Mouse (Mus musculus) layer of hippocampus, adult 2 months (tissue): Measurements from ENCODE around the gene Il6st. TPM values are rescaled to one million over a fixed set of nuclear protein-coding genes. Genes with fewer than 3 reads are reported as not detected.
"Not testable (repeated sequence)": the region's sequence is repeated elsewhere in the genome, so short reads cannot be mapped to it uniquely, and the experiment has no call there.

Source experiments
- DNase-seq, 2 experiments: peaks; one replicate each; pipeline ENCODE4 v3.0.0; 2022; ENCODE audit warnings: low spot score in 2 of 2
- H3K27ac ChIP-seq: fragments of 200-600 bp; 2 replicates; pipeline ENCODE4 v1.8.1; 2022
- H3K4me3 ChIP-seq: fragments of 200-600 bp; 2 replicates; pipeline ENCODE4 v1.8.1; 2022; ENCODE audit warnings: mild to moderate bottlenecking
- CTCF ChIP-seq: fragments of 200-600 bp; conservative IDR thresholded peaks from 2 replicates; pipeline ENCODE4 v1.8.1; 2022; ENCODE audit warnings: antibody characterized with exemption, mild to moderate bottlenecking, moderate library complexity
- long read RNA-seq, 2 experiments: library from polyadenylated mRNA; stranded (forward); transcript quantifications; one replicate each; pipeline ENCODE4 v2.0.0; 2021; ENCODE audit warnings: borderline mapping rate in 2 of 2
- total RNA-seq, 2 experiments: library from RNA; stranded (reverse); gene quantifications; 2 replicates each; pipeline ENCODE4 v1.2.3; 2021

Gene Il6st
- 10 to 100 TPM; 73.0 to 76.5 TPM for total RNA-seq
- long read RNA-seq, experiment 1, full-length matches to known transcripts, result 22 of 31 reads
- long read RNA-seq, experiment 1, partial matches to known transcripts, result 2 of 31 reads
- long read RNA-seq, experiment 1, other reads (novel, unspliced or antisense), result 7 of 31 reads
- long read RNA-seq, experiment 2, full-length matches to known transcripts, result 33 of 42 reads
- long read RNA-seq, experiment 2, partial matches to known transcripts, result 3 of 42 reads
- long read RNA-seq, experiment 2, other reads (novel, unspliced or antisense), result 6 of 42 reads

DNA sequence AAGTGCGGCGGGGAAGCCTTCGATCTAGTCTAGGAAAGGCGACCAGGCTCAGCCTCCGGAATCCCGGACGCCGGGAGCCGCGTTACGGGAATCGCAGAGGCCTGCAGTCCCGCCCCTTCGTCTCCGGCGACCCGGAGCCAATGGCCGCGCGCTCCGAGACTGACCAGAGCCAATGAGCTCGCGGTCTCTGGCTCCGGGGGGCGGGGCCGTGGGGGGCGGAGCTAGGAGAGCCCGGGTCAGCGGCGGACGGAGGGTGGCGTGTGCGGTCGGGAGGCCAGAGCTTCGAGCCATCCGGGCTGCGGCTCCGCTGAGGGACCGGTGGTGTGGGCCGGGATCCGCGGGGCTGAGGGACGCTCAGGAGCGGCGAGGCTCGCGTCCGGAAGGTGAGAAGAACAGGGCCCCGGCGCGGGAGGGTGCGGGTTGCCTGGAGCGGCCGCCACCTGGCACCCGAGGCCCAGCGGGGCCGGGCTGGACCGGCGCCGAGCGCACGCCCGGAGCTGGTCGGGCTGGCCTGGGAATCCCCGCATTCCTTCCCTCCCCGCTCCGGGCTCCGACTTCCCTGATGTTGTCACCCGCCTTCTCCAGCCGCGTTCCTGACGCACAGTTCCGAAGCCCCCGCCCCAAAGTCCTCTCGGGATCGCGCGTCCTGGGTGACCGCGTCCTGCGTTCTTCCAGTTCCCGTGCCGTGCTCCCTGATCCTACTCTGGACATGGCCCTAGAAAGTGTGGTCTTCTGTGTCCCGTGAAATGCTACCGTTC, at the start of gene Il6st:
Gene Il6st, plus strand, starts transcription at position 203 of the 758 bp plus-strand sequence.
- Histone ChIP-seq H3K27ac (peak within 1 kb of the TSS; percentile 92), H3K4me3 (peak within 1 kb of the TSS; percentile 91)
- peak; percentile 95 to 96 for DNase-seq
- no peak for TF ChIP-seq CTCF

DNA sequence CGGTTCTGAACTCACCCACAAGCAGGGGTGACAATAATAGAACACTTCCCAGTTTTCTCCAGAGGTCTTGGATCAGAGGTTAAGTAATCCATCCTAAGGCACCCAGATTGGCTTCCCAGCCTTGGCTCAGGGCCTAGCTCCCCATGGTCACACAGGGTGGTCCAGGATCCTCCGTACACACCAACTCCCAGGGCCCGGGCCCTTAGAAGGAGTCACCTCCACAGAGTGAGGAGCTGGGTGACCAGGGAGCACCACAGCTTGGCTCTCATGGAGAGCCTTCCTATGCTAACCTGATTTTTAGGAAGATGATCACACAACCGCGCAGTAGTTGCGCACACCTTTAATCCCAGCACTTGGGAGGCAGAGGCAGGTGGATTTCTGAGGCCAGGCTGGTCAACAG, 48.0 kb upstream of the Il6st start:
- TF ChIP-seq CTCF, result no peak
- Histone ChIP-seq H3K27ac (no peak overlapping the region), H3K4me3 (no peak overlapping the region)
- DNase-seq, result no peak

DNA sequence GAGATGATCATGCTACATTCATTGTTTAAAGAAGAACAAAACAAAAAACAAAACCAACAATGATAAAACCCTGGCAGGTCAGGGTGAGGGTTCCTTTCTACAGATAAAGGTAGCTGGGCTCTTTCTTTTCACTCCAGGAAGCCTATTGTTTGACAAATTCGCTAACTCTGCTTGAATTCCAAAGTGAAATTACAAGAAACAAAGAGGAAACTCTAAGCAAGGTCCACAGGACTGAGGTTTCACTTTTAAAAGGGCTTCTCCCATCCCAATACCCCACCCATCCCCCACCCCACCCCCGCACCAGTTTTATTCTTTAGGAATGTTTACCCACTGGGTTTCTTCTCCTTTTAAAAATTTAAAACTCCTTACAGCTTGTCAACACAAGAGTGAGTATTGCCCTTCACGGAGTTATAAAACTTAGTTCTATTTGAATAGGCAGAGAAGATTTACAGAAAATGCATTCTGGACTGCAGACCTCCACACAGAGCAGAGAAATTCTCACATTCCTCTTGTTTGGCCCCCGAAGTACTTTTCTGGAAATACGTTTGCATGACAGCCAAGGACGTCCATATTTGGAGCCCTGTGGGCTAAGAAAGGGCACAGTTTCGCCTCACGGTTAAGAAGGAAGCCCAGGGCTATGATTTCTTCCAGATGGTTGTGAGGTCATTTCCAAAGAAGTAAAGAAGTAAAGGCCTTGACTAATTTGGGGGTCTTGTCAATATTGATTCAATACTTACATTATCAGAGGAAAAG, 47.3 kb upstream of the Il6st start:
- no peak for DNase-seq
- no peak overlapping the region for H3K4me3 ChIP-seq
- TF ChIP-seq CTCF, result no peak
- no peak overlapping the region for H3K27ac ChIP-seq

- H3K4me3 ChIP-seq, result no peak overlapping the region
- no peak for TF ChIP-seq CTCF
- no peak for DNase-seq
- H3K27ac ChIP-seq, result no peak overlapping the region
These were observed 46.7 kb upstream of the Il6st start for GRCm38 (mm10) chr13:112417163-112417523.

GRCm38 (mm10) chr13:112417861-112418423, 45.9 kb upstream of the Il6st start:
- DNase-seq, result no peak
- H3K27ac ChIP-seq, result no peak overlapping the region
- TF ChIP-seq CTCF, result no peak
- H3K4me3 ChIP-seq, result no peak overlapping the region

GRCm38 (mm10) chr13:112418595-112418994, 45.3 kb upstream of the Il6st start:
- no peak overlapping the region for H3K27ac ChIP-seq
- H3K4me3 ChIP-seq, result no peak overlapping the region
- TF ChIP-seq CTCF, result no peak
- DNase-seq, result no peak

DNA sequence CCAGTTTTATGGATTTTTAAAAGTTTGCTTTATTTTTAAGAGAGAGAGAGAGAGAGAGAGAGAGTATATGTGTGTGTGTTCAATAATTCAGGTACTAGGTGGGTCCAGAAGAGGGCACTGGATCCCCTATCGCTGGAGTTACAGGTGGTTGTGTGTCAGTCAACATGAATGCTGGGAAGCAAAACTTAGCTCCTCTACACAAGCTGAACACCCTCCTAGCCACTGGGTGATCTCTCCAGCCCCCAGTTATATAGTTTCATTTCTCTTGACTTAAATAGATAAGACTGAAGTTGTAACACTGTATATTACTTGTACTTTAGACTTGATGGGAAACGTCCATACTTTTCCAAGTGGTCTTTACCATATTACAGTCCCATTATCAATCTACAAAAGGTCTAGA, 39.7 kb upstream of the Il6st start:
- no peak for TF ChIP-seq CTCF
- DNase-seq, result no peak
- H3K27ac ChIP-seq, result no peak overlapping the region
- H3K4me3 ChIP-seq, result no peak overlapping the region

DNA sequence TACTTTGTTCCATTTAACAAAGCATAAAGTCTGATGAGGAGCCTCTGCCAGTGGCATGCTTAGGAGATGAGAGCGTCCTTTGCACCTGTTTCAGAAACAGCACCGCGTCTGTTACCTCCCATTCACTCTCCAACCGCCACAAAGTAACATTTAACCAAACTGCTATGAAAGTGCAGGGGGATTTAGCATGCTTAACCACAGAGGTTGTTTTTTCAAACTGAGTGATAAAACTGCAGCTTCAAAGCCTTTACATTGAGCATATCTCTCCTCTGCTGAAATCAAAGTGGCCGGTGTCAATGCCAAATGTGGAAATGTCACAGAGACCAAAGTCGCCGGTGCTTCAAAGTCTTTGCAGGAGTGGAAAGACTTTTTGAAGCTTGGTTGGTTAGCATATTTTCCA, 39.2 kb upstream of the Il6st start:
- no peak for TF ChIP-seq CTCF
- Histone ChIP-seq H3K27ac (no peak overlapping the region), H3K4me3 (no peak overlapping the region)
- DNase-seq, result no peak

GRCm38 (mm10) chr13:112425181-112425654, 38.7 kb upstream of the Il6st start:
- Histone ChIP-seq H3K4me3 (no peak overlapping the region), H3K27ac (no peak overlapping the region)
- no peak for TF ChIP-seq CTCF
- DNase-seq, result no peak

DNA sequence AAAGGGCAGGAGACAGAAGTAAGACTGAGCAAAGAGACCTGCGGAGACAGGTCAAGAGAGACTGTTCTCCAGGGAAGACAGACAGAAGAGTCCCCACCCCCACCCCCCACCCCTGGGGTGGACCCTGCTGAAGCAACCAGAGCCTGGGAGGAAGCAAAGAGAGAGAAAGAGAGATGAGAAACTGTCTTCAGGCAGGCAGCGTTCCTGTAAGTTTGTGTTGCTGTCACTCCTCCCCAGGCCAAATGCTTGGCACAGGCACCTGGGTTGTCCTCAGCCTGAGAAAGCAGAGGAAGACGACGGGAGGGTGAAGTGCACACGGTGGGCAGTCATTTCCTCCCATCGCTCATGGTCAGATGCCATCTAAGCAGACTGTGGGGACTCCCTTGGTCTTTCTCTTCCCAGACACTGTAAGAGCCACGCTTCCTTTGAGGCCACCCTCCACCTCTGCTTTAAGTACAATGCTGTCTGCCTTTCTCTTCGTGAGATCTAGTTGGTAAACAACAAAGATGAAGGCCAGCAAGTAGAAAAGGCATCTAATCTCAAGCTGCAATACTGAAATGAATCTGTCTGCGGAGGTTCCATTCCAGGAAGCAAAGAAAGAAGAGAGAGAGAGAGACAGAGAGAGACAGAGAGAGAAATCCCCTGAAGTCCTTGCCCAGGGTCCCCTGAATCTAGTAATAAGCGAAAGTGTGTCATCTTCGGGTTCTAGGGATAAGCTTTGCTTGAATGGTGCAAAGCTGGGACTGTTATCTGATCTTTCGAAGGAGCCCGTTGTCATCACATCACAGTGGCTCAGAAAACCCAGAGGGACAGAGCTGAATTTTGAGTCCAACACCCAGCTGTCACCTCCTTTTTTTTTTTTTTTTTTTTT, 37.4 kb upstream of the Il6st start:
- H3K27ac ChIP-seq, result no peak overlapping the region
- no peak overlapping the region for H3K4me3 ChIP-seq
- no peak for DNase-seq
- no peak for TF ChIP-seq CTCF

DNA sequence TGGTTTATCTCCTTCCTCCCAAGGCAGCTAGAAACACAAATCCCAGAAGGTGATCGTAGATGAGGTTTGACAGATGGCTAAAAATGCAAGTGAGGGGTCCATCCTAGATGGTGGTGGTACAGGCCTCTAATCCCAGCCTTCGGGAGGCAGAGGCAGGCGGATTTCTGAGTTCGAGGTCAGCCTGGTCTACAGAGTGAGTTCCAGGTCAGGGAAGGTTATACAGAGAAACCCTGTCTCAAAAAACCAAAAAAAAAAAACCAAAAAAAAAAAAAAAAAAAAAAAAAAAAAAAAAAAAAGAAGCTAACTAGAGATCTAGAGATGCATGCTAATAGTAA, 36.8 kb upstream of the Il6st start:
- not testable (repeated sequence) for DNase-seq, H3K27ac ChIP-seq, H3K4me3 ChIP-seq

GRCm38 (mm10) chr13:112427521-112427920, 36.3 kb upstream of the Il6st start:
- TF ChIP-seq CTCF, result no peak
- H3K4me3 ChIP-seq, result no peak overlapping the region
- DNase-seq, result no peak
- H3K27ac ChIP-seq, result no peak overlapping the region

DNA sequence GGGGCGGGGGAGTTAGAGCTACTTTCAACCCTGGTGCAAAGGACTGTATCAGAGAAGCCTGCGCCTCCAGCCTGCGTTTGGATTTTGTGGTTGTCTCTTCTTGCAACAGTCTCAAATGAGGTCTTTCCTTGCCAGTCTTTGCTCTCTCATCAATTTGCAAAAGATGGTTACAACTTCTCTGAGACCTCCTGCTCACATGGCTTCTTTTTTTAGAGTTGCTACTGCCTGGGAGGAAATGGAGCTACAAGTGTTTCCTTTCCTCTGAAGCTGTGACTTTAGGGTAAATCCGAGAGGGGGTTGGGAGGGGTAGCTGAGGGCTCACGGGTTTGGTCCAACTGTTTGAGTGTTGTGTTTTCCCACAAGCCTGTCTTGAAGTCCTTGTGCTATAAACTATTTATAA, 30.6 kb upstream of the Il6st start:
- no peak for TF ChIP-seq CTCF
- no peak overlapping the region for H3K4me3 ChIP-seq
- no peak overlapping the region for H3K27ac ChIP-seq
- DNase-seq, result no peak
